Mouse (Mus musculus) kidney, postnatal 0 days (tissue): ENCODE data around the gene Tlr13. TPM values are rescaled to one million over a fixed set of nuclear protein-coding genes. Genes with fewer than 3 reads are reported as not detected.

Source experiments
- ATAC-seq: fragments of 200-750 bp; cut with Nextera tagmentation; replicated peaks from 2 replicates; pipeline ENCODE4 v1.8.0; 2017; ENCODE audit warnings: low read depth, moderate number of reproducible peaks, moderate TSS enrichment, moderate library complexity; ENCODE audit not compliant: low FRiP score
- DNase-seq: peaks from one replicate; pipeline ENCODE4 v3.0.0-alpha.2; 2016; ENCODE audit warnings: low spot score
- H3K27ac ChIP-seq: fragments of 300-500 bp; sonication (generic); 2 replicates; pipeline ENCODE4 v1.5.1; 2014; ENCODE audit warnings: mild to moderate bottlenecking
- H3K27me3 ChIP-seq: fragments of 300-500 bp; sonication (generic); 2 replicates; pipeline ENCODE4 v1.6.1; 2014; ENCODE audit warnings: low read length, mixed read lengths; ENCODE audit not compliant: insufficient read depth
- H3K36me3 ChIP-seq: fragments of 300-500 bp; sonication (generic); 2 replicates; pipeline ENCODE4 v1.6.1; 2014; ENCODE audit warnings: low read length, mixed read lengths; ENCODE audit not compliant: insufficient read depth
- H3K4me1 ChIP-seq: fragments of 300-500 bp; sonication (generic); replicated peaks from 2 replicates; pipeline ENCODE4 v1.6.1; 2014; ENCODE audit warnings: antibody characterized with exemption, low read length, mixed read lengths; ENCODE audit not compliant: insufficient read depth
- H3K4me2 ChIP-seq: fragments of 300-500 bp; sonication (generic); 2 replicates; pipeline ENCODE4 v1.6.1; 2014; ENCODE audit warnings: mild to moderate bottlenecking, low read length, moderate library complexity, mixed read lengths
- H3K4me3 ChIP-seq: fragments of 300-500 bp; sonication (generic); replicated peaks from 2 replicates; pipeline ENCODE4 v1.5.1; 2014; ENCODE audit warnings: low read depth, low read length
- H3K9ac ChIP-seq: fragments of 300-500 bp; sonication (generic); 2 replicates; pipeline ENCODE4 v1.6.1; 2014; ENCODE audit warnings: low read depth, low read length
- H3K9me3 ChIP-seq: fragments of 300-500 bp; sonication (generic); replicated peaks from 2 replicates; pipeline ENCODE4 v1.6.1; 2016; ENCODE audit warnings: low read length, inconsistent platforms, mixed read lengths
- CTCF ChIP-seq: IDR thresholded peaks from 2 replicates; pipeline ENCODE4 v1.5.1; 2016; ENCODE audit warnings: antibody characterized with exemption, low read depth, mild to moderate bottlenecking, moderate library complexity
- WGBS: fragments of 180-500 bp; shearing (Covaris S2); extraction: QIAGEN DNeasy Blood & Tissue Kit; methylation state at CpG from one replicate; pipeline ENCODE4 v1.1.7; 2014; 5-methylcytosine and 5-hydroxymethylcytosine counted together
- polyA plus RNA-seq: library from polyadenylated mRNA; unstranded; fragments of >200 nt; fragmentation: Nextera tagmentation; extraction: Ambion mirVana; gene quantifications from 2 replicates; pipeline ENCODE4 v1.2.1, GENCODE M21; 2015

The Tlr13 gene
- 0.59 and 0.62 TPM in 2 replicates for polyA plus RNA-seq

GRCm38 (mm10) chrX:106142936-106143335 is at the start of gene Tlr13:
Gene Tlr13 (plus strand): TSS chrX:106143204.
- Histone ChIP-seq H3K4me2 (no peak within 1 kb of the TSS), H3K27me3 (no peaks in the 10 kb centered on the region), H3K4me1 (no peaks in the 10 kb centered on the region), H3K36me3 (no peaks in the 10 kb centered on the region), H3K27ac (no peak within 1 kb of the TSS), H3K4me3 (no peak within 1 kb of the TSS), H3K9ac (no peak within 1 kb of the TSS), H3K9me3 (no peaks in the 10 kb centered on the region)
- no peak for ATAC-seq
- DNase-seq = no peak
- no peak for TF ChIP-seq CTCF
- WGBS = 85% methylated on average over 6 of the region's 6 CpGs

GRCm38 (mm10) chrX:106105464-106105863 is 37.5 kb upstream of the Tlr13 start:
- no peak for ATAC-seq
- no peaks in the 10 kb centered on the region for H3K9me3 ChIP-seq
- WGBS = 43% methylated on average over 2 of the region's 2 CpGs
- no peak overlapping the region for H3K27ac ChIP-seq
- H3K9ac ChIP-seq = no peak overlapping the region
- DNase-seq = no peak
- H3K36me3 ChIP-seq = 0 out of 2 replicates have a peak, but pooled peaks cover 4% of the 10 kb centered on the region
- peak; percentile 70 for TF ChIP-seq CTCF
- H3K4me3 ChIP-seq = no peak overlapping the region
- H3K4me2 ChIP-seq = no peak overlapping the region
- no peaks in the 10 kb centered on the region for H3K27me3 ChIP-seq
- no peaks in the 10 kb centered on the region for H3K4me1 ChIP-seq

GRCm38 (mm10) chrX:106113881-106114280 is 29.1 kb upstream of the Tlr13 start:
- Histone ChIP-seq H3K36me3 (no peaks in the 10 kb centered on the region), H3K27ac (no peak overlapping the region), H3K27me3 (no peaks in the 10 kb centered on the region), H3K4me1 (no peaks in the 10 kb centered on the region), H3K4me3 (no peak overlapping the region), H3K9me3 (no peaks in the 10 kb centered on the region), H3K4me2 (no peak overlapping the region), H3K9ac (no peak overlapping the region)
- ATAC-seq (no peak), DNase-seq (no peak)
- TF ChIP-seq CTCF = no peak
- 90% methylated on average over 4 of the region's 4 CpGs for WGBS

- Histone ChIP-seq H3K36me3 (no peaks in the 10 kb centered on the region), H3K27me3 (no peaks in the 10 kb centered on the region), H3K4me1 (no peaks in the 10 kb centered on the region), H3K9ac (no peak overlapping the region), H3K9me3 (no peaks in the 10 kb centered on the region), H3K27ac (no peak overlapping the region), H3K4me2 (no peak overlapping the region), H3K4me3 (no peak overlapping the region)
- no peak for DNase-seq
- WGBS = 87% methylated on average over 1 of the region's 1 CpGs
- no peak for TF ChIP-seq CTCF
- no peak for ATAC-seq
Measured at GRCm38 (mm10) chrX:106114674-106115073, 28.3 kb upstream of the Tlr13 start.

- H3K4me3 ChIP-seq = no peak overlapping the region
- H3K9me3 ChIP-seq = no peaks in the 10 kb centered on the region
- H3K36me3 ChIP-seq = no peaks in the 10 kb centered on the region
- no peak for TF ChIP-seq CTCF
- ATAC-seq (no peak), DNase-seq (no peak)
- 80% methylated on average over 2 of the region's 2 CpGs for WGBS
- no peak overlapping the region for H3K27ac ChIP-seq
- no peaks in the 10 kb centered on the region for H3K4me1 ChIP-seq
- no peak overlapping the region for H3K9ac ChIP-seq
- H3K4me2 ChIP-seq = no peak overlapping the region
- no peaks in the 10 kb centered on the region for H3K27me3 ChIP-seq
Measured at GRCm38 (mm10) chrX:106122823-106123222, 20.2 kb upstream of the Tlr13 start.

GRCm38 (mm10) chrX:106128283-106128682 is 14.7 kb upstream of the Tlr13 start:
- WGBS = 61% methylated on average over 6 of the region's 6 CpGs
- no peaks in the 10 kb centered on the region for H3K36me3 ChIP-seq
- ATAC-seq (peak; percentile 33; the same call in 1 of the 2 replicates), DNase-seq (no peak)
- H3K4me3 ChIP-seq = no peak overlapping the region
- H3K27me3 ChIP-seq = no peaks in the 10 kb centered on the region
- no peaks in the 10 kb centered on the region for H3K9me3 ChIP-seq
- H3K27ac ChIP-seq = no peak overlapping the region
- no peak overlapping the region for H3K4me2 ChIP-seq
- H3K9ac ChIP-seq = no peak overlapping the region
- no peaks in the 10 kb centered on the region for H3K4me1 ChIP-seq
- no peak for TF ChIP-seq CTCF

- Histone ChIP-seq H3K9ac (no peak overlapping the region), H3K9me3 (no peaks in the 10 kb centered on the region), H3K4me2 (no peak overlapping the region), H3K27ac (no peak overlapping the region), H3K4me3 (no peak overlapping the region), H3K36me3 (no peaks in the 10 kb centered on the region), H3K27me3 (no peaks in the 10 kb centered on the region), H3K4me1 (no peaks in the 10 kb centered on the region)
- ATAC-seq (no peak), DNase-seq (no peak)
- 90% methylated on average over 4 of the region's 4 CpGs for WGBS
- TF ChIP-seq CTCF = no peak
Measured at GRCm38 (mm10) chrX:106129877-106130276, 13.1 kb upstream of the Tlr13 start.
